Mouse (Mus musculus): Measurements from ENCODE around the gene Gm48551.

Gene Gm48551

DNA sequence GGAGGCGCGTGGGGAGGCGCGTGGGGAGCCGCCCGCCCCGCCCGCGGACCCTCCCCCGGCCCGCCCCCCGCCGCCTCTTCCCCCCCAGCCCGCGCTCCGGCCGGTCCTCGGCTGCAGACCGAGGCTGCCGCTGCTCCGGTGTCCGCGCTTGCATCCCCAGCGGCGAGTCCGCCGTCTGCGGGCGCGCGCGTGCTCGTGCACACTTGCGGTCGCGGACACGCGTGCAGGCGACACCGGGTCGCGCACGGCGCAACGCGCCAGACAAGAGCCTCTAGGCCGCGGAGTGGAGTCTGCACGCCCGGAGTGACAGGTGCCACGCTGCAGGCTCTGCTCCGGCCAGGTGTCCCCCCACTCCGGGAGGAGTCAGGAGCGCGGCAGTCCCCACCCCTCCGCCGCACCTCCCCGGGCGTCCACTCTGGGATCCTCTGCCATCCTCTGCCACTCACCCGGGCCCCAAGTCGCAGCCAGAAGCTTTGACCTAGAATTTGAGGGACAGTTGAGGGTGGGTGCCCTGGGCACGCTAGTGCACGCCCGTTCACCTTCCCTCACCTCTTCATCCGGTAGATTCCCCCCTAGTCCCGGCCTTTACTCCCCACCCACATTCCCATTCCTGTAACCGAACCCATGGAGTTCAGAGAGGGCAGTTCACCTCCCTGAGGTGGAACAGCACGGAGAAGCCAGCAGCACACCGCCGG is 46.7 kb downstream of the Gm48551 start:
- peak; percentile 72 for DNase-seq (ENCODE audit: low read depth)

DNA sequence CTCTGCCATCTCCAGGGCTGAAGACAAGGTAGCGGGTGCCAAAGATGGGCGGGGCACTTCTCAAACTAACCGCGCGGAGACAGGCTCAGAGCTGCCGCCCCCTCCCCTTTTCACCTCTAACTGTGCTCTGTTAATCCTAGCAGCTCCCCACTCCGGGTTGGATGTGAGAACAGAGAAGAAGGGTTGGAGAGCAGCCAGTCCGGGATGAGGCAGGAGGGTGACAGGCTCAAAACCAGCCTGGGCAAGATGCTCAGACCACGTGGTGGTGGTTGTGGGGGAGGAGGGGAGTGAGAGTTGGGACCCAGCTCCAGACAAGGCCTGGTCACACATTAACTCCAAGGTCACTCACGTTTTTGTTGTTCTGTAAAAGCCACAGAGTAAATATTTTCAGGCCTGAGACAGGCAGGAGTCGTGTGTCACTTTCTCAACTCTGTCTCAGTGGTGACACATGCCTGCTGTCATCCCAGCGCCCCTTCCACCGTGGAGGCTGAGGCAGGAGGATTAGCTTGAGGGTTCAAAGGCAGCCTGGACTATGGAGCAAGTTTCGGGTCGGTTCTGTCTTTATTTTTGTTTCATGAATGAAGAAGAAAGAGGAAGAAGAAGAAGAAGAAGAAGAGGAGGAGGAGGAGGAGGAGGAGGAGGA is 47.4 kb downstream of the Gm48551 start:
- peak; percentile 63 for DNase-seq (ENCODE audit: low read depth)

DNA sequence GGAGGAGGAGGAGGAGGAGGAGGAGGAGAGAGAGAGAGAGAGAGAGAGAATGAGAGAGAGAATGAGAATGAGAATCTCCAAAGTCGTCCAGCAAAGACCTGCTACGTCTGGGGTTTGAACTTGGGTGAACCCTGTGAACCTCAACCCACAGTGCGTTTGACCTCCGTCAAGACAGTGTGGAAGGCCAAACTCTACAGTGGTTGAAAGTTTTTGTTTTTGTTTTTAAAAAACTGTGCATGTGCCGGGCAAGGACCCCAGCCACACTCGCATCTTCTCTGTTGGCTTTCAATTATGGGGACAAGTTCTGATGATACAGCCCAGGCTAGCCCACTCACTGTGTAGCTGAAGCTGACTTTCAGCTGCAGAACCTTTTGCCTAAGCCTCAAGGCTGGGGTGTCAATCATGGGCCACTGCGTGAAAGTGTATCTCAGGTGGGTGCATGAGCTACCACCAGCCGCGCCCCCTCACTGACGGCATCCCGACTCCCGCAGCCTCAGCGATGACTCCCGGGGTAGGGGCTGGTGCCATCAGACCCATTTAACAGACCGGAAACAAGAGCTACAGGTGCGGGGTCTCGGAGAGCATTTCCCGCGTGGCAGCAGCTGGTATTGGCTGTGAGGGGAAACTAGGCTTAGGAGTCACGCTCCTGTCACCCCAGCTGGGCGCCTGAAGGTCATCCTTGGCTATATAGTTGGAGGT is 48.1 kb downstream of the Gm48551 start:
- DNase-seq (ENCODE audit: low read depth) = no peak

DNA sequence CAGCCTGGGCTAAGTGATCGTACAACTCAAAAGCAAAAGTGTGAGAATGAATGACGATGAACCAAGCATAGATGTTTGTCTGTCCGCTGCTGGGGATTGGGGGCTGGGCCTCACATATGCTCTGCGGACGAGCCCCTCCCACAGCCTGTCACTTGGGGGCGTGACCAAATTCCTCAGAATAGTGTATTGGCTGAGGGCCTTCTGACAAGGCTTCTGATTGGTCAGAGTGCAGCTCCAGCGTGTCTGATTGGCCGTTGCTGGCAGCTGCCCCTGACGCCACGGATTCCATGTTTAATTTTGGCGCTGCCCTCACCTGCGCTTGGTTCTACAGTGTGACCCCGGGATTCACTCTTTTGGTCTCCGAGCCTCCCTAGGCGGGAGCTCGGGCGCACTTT is 48.6 kb downstream of the Gm48551 start:
- DNase-seq (ENCODE audit: low read depth) = peak; percentile 98

DNA sequence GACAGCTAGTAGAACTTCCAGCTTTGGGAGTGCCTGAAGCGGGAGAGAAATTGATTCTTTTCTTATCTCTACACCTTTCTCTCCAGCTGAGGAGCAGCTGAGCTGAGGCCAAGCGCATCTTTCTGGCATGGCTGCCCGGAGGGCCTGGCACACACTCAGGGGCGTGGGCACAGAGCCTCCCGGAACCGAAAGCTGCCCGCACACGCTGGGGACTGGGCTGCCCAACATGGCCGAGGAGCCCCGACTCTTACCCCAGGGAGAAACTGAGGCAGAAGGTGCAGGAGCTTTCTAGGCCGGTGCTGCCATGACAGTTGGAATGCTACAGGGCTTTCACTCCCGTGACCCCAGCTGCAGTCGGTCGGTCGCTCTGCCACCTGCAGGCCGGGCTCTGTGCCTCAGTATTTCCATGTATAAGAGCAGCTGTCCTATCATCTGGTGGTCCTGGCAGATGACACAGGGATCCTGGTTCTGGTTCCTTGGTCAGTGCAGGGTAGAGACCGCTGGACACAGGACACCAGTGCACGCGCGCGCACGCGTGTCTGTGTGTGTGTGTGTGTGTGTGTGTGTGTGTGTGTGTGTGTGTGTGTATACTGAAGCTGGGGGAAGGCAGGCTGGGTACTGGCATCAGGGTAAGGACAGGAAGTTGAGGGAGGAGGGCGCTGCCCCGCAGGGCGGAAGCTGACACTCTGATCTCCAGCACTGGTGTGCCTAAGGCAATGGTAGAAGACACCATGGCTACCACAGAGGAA is 49.4 kb downstream of the Gm48551 start:
- no peak for DNase-seq (ENCODE audit: low read depth)

DNA sequence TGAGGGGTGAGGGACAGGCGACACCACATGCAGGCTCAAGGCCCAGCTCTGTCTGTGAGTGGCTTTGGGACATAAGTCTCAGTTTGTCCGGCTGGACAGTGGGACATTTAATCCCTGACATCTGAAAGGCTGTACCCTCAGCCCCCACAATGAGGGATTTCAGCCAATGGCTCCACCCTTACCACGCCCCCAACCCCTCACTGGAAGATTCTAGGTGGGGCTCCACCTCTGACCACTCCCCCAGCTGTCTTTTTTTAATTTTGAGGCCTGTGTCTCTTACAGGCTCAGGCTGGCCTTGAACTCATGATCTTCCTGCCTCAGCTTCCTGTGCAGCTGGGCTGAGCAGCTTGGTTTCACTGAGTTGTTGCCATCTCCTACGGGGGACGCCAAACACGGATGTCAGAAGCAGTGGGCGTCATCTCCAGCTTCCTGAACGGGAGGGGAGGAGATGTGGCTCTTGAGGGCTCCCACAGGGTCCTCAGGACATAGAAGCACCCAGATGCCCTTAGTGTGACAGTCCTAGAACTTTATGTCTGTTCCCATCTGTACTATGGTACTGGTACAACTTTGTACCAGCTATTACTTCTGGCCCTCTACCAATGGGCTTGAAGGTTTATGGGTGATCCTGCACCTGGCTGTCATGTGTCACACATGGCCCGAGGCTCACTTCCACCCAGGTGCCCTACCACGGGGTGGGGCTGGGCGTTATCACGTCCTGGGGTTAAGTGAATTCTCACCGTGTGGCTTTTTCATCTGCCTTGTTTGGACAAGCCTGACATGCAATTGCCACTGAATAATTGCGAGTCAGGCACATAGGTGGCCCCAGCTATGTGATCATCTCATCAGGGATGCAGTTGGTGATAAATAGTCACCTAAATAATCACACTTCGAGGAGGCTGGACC is 50.3 kb downstream of the Gm48551 start:
- DNase-seq (ENCODE audit: low read depth) = no peak

DNA sequence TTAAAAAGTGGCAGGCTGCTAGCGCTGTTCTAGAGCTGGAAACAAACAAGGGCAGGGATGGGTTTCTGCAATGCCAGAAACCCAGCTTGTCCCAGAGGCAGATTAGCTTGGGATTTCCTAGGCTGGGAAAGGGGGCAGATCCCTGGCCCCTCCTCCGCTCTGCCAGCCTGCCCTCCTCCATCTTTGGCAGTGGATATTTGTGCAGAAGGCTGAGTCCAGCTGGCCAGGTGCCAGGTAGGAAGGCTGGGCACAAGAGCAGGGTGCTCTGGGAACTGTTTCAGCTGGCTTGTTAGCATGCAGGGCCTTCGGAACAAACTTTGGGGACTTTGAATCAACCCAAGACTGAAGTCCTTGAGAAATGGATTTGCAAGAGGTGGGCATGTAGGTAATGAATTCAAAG is 51.2 kb downstream of the Gm48551 start:
- peak; percentile 41 for DNase-seq (ENCODE audit: low read depth)

DNA sequence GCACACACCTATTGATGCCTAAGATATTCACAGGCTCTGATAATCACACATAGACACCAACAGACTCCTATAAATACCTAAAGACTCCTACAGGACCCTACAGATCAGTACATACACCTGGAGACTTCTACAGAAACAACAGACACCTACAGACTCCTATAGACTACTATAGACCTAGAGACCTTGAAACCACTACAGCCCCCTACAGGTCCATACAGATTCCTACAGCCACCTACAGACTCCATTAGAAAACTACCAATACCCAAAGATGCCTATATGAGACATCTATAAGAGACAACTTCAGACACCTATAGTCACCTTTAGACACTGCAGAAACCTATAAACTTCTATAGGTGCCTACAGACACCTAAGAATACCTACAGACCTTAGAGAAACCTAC is 56.8 kb downstream of the Gm48551 start:
- DNase-seq (ENCODE audit: low read depth) = peak; percentile 51
